Mouse (Mus musculus): Measurements from ENCODE around the gene Slc7a5.

Gene Slc7a5

DNA sequence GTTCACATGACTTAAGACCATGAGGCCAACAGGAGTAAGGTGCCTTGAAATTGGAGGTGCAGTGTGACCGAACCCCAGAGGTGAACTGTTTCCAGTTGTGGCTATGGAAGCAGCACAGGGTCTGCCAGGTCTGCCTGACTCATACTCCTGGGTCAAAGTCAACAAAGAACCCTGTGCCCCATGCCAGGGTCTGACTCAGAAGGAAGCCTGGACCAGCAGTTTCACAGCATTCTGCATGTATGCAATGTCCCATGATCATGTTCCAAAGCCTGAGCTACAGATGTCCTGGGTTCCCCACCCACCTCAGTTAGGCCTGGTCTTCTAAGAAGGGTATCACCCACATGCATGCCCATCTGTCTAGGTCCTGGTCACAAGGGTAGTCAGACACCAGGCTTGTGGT lies 18.2 kb downstream of the Slc7a5 start:
- in situ Hi-C loops (cut with MboI, MseI), result loop anchor here in 1 of 2 experiments (10.0 kb wide), 1 partner anchor 1985 kb away; no protein-coding TSS in a partner anchor

- in situ Hi-C loops (cut with MboI, MseI), result loop anchor here in 1 of 2 experiments (10.0 kb wide), 1 partner anchor 1987 kb away; no protein-coding TSS in a partner anchor
Observed at GRCm38 (mm10) chr8:121887547-121887946, 19.9 kb downstream of the Slc7a5 start.

- in situ Hi-C loops (cut with MboI, MseI), result loop anchor here in 1 of 2 experiments (10.0 kb wide), 1 partner anchor 1989 kb away; no protein-coding TSS in a partner anchor
Observed at GRCm38 (mm10) chr8:121885433-121885832, 22.1 kb downstream of the Slc7a5 start.

DNA sequence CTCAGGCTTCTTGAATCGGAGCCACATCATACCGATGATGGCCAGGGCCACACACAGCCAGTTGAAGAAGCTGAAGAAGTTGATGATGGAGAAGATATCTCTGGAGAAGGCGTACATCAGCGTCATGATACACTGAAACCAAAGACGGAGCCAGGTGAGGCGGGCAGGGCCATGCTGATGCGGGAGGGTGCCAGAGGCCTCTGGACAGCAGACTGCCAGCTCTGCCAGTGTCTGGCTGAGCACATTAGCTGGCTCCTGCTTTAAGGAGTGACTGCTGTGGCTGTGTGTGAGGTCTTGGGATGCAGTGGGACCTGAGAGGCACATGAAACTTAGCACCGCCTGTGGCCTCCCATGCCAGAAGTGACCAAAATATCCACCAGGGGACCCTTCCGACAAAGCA lies 22.5 kb downstream of the Slc7a5 start:
- in situ Hi-C loops (cut with MboI, MseI), result loop anchor here in 1 of 2 experiments (10.0 kb wide), 1 partner anchor 1990 kb away; no protein-coding TSS in a partner anchor

- in situ Hi-C loops (cut with MboI, MseI), result loop anchor here in 1 of 2 experiments (10.0 kb wide), 1 partner anchor 1991 kb away; no protein-coding TSS in a partner anchor
Observed at GRCm38 (mm10) chr8:121884181-121884580, 23.3 kb downstream of the Slc7a5 start.

- in situ Hi-C loops (cut with MboI, MseI), result loop anchor here in 1 of 2 experiments (10.0 kb wide), 1 partner anchor 1993 kb away; no protein-coding TSS in a partner anchor
Observed at GRCm38 (mm10) chr8:121881921-121882320, 25.6 kb downstream of the Slc7a5 start.

GRCm38 (mm10) chr8:121880818-121881217 lies 26.7 kb downstream of the Slc7a5 start:
- in situ Hi-C loops (cut with MboI, MseI), result loop anchor here in 1 of 2 experiments (10.0 kb wide), 1 partner anchor 1994 kb away; no protein-coding TSS in a partner anchor

DNA sequence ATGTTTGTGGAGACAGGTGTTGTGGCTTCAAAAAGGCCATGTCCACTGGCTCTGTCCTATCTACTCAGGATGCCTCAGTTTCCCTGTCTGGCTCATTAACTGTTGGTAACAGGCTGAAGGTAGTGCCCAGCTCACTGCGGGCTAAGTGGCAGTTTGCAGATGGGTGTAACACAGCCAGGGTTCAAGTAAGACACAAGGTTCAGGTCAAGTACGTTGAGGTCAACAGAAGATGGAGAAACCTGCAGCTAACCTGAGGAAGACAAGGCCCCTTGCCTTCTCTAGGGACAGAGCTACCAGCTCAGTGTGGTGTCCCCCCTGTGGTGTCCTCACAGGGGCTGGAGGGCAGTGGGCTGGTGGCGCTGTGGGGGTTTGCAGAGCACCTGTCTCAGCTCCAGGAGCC lies 27.8 kb downstream of the Slc7a5 start:
- in situ Hi-C loops (cut with MboI, MseI), result loop anchor here in 1 of 2 experiments (10.0 kb wide), 1 partner anchor 1995 kb away; no protein-coding TSS in a partner anchor

DNA sequence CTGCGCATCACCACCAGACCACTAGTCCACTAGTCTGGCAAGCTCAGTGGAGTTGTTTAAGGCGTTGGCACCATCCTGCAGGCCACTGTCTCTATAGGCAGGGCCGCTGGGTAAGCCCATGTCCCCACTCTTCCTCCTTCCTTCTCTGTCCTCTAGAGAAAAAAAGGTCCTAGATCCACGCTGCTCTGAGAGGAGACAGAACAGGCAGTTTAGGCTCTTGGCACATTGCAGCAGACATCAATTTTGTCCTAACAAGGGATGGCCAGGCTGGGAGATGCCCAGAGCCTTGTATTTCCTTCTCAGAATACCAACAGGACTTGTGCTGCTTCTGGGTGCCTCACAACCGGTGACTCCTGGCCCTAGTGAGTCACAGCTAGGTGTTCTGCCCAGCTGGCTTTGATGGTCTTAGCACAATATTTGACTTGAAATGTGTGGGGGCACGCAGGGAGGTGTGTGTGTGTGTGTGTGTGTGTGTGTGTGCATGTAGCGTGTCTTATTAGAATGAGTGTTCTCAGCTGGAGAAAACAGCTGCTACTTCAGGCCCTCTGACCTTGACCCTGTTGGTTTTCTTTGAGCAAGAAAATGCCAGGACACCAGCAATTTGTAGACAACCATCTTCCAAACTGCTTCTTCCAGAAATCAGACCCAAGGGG lies 29.5 kb downstream of the Slc7a5 start:
- in situ Hi-C loops (cut with MboI, MseI), result no loop called here

DNA sequence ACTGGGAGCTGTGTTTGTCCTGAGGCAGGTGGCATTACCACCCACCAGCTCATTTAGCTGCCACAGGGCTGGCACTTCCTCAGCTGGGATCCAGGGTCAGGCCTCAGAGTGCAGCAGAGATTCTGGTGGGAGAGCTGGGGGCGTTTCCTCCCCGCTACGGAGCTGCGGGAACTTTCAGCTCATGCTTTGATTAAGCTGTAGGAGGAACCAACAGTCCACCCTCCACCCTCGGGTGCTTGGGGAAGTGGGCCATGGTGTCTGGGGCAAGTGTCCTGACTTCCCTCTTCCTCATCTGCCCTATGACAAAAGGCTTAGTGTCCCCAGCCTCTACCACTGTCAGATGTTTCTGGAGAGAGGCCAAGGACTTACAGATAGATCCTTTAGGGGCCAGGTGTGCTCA lies 30.3 kb downstream of the Slc7a5 start:
- in situ Hi-C loops (cut with MboI, MseI), result no loop called here

- in situ Hi-C loops (cut with MboI, MseI), result no loop called here
Observed at GRCm38 (mm10) chr8:121875517-121875916, 32.0 kb downstream of the Slc7a5 start.

DNA sequence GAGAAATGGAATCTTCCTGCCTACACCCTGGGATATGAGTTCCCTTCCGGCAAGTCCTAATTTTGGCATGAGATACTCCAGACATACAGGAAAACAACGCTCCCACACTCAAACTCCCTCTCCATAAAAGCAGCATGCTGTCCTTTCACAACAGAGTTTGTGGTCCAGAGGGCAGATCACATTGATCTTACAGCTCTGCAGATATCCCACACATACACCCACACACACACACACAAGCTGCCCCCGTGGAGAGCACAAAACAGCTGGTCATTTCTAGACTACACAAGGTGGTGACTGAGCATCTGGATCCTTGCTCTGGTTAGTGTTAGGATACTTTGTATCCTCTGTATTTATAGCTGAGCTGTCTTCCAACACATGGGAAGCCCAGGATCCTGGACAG lies 32.4 kb downstream of the Slc7a5 start:
- in situ Hi-C loops (cut with MboI, MseI), result no loop called here

- in situ Hi-C loops (cut with MboI, MseI), result no loop called here
Observed at GRCm38 (mm10) chr8:121874031-121874430, 33.5 kb downstream of the Slc7a5 start.

- in situ Hi-C loops (cut with MboI, MseI), result no loop called here
Observed at GRCm38 (mm10) chr8:121871833-121872440, 35.6 kb downstream of the Slc7a5 start.

- in situ Hi-C loops (cut with MboI, MseI), result no loop called here
Observed at GRCm38 (mm10) chr8:121870190-121870589, 37.3 kb downstream of the Slc7a5 start.

GRCm38 (mm10) chr8:121868896-121869295 lies 38.6 kb downstream of the Slc7a5 start:
- in situ Hi-C loops (cut with MboI, MseI), result no loop called here

DNA sequence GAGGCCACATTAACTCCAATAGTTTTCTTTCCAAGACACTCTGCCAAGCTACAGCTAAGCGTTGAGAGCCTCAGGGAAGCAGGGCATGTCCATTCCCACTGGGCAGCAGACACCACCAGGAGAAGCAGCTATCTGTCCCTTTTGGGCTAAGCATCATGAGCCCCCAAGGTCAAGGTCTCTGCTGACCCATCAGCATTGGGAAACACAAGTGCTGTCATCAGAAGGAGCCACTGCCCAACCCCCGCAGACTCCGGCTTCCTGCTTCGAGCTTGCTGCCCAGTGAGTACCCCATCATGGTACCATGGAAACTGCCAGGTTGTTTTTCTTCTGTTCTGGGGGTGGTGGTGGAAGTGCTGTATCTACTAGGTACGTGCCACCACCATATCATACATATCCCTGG lies 39.3 kb downstream of the Slc7a5 start:
- in situ Hi-C loops (cut with MboI, MseI), result no loop called here

DNA sequence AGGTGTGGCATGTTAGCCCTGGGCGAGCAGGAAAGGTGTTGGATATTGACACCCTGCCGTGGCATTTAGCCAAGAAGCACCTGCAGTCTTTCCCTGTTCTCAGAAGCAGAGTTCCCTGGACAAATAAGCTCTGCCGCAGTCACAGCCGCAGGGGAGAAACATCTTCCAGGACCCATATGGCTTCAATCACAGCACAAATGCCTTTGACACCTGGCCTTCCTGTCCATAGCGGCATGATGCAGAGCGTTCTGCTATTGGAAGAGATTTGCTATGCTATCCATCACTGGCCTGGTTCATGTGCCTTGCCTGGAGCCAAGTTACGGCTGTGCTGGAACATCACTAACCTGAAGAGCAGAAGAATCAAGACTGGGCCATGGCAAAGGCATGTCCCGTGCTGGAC lies 42.1 kb downstream of the Slc7a5 start:
- in situ Hi-C loops (cut with MboI, MseI), result no loop called here

DNA sequence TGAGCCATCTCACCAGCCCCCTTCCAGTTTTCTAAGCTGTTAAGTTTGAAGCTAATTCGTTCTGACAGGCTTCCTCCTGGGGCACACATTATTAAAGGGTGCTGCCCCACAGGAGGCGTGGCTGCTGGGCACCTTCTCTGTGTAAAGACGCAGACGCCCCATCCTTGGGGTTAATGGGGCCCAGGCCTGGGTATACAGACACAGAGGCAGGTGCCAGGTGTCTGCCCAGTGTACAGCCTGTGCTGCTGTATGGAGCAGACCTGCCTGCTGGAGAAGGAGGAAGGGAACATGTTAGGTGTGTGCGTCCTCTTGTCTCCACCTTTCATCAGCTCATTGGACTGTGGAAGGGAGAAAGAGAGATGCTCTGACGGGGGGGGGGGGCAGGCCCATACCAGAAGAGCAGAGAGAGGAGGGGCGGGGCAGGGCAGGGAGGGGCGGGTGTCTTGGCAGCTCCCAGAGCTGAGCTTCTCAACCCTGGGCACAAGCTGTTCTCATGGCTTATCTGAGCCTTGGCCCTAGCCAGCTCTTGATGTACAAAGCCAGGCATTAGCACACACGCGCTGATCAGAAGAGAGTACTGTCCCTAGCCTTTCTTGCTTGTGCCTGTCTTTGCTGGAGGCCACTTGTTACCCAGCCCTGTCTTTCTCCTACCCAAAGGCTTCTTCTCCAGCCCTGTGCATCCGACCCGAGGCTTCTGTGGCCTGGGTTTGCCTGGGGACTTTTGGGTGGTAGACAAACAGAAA lies 45.5 kb downstream of the Slc7a5 start:
- in situ Hi-C loops (cut with MboI, MseI), result no loop called here

- in situ Hi-C loops (cut with MboI, MseI), result no loop called here
Observed at GRCm38 (mm10) chr8:121861276-121861675, 46.2 kb downstream of the Slc7a5 start.

DNA sequence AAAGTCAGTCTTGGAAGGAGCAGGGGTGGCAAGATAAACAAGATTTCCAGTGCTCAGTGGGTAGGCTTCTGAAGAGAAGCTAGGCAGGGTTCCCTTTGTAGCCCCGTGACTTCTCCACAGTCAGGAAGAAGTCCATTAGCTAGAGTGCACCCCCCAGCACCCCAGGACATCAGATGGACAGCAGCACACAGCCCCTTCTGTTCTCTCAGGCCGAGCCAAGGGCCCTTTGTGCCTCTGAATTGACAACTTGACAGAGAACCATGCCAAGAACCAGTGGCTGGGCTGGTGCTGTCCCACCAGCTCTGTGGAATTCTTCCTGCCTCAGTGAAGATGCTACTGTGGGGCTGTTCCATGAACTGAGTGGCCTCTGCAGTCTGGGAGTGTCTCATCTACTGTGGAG lies 49.7 kb downstream of the Slc7a5 start:
- in situ Hi-C loops (cut with MboI, MseI), result no loop called here

GRCm38 (mm10) chr8:121857331-121857730 lies 50.2 kb downstream of the Slc7a5 start:
- in situ Hi-C loops (cut with MboI, MseI), result no loop called here
